Mouse (Mus musculus) bone marrow, adult 2 months (tissue): Measurements from ENCODE around the gene Pilrb2. TPM values are rescaled to one million over a fixed set of nuclear protein-coding genes. Genes with fewer than 3 reads are reported as not detected.
A peak's percentile ranks its signal among the peaks of the same experiment; 100 is the strongest.
"Not testable (repeated sequence)": the region's sequence is repeated elsewhere in the genome, so short reads cannot be mapped to it uniquely, and the experiment has no call there.

ENCODE experiments used
- H3K27ac ChIP-seq: fragments of 200-500 bp; 2 replicates; pipeline ENCODE4 v1.5.1; 2012; ENCODE audit warnings: low read depth, mild to moderate bottlenecking, control low read depth, inconsistent platforms, low read length; ENCODE audit not compliant: control insufficient read depth, poor library complexity, insufficient read depth
- H3K4me1 ChIP-seq: fragments of 200-500 bp; 2 replicates; pipeline ENCODE4 v1.6.1; 2011; ENCODE audit warnings: low read length; ENCODE audit not compliant: control insufficient read depth, insufficient read depth
- H3K4me3 ChIP-seq: fragments of 200-500 bp; replicated peaks from 2 replicates; pipeline ENCODE3; 2011; ENCODE audit warnings: mild to moderate bottlenecking, low read depth, low read length, control low read depth; ENCODE audit not compliant: control insufficient read depth
- CTCF ChIP-seq: fragments of 200-500 bp; IDR thresholded peaks from 2 replicates; pipeline ENCODE4 v1.5.1; 2011; ENCODE audit warnings: low read length, control low read depth; ENCODE audit not compliant: control insufficient read depth, insufficient read depth
- POLR2A ChIP-seq: fragments of 200-500 bp; IDR thresholded peaks from 2 replicates; pipeline ENCODE4 v1.6.1; 2011; ENCODE audit warnings: low read depth, mild to moderate bottlenecking, control low read depth, low read length, borderline replicate concordance; ENCODE audit not compliant: control insufficient read depth
- WGBS: fragments of 180-500 bp; shearing (Covaris S2); methylation state at CpG from one replicate; pipeline ENCODE4 v1.1.7; 2018; 5-methylcytosine and 5-hydroxymethylcytosine counted together
- polyA plus RNA-seq: library from polyadenylated mRNA; stranded (reverse); fragments of >200 nt; gene quantifications from 2 replicates; pipeline ENCODE4 v1.2.4, GENCODE M21; 2011; ENCODE audit warnings: low replicate concordance; ENCODE audit not compliant: missing spikeins, insufficient read depth, insufficient read length

Gene Pilrb2
- 30.9 and 80.6 TPM in 2 replicates for polyA plus RNA-seq

DNA sequence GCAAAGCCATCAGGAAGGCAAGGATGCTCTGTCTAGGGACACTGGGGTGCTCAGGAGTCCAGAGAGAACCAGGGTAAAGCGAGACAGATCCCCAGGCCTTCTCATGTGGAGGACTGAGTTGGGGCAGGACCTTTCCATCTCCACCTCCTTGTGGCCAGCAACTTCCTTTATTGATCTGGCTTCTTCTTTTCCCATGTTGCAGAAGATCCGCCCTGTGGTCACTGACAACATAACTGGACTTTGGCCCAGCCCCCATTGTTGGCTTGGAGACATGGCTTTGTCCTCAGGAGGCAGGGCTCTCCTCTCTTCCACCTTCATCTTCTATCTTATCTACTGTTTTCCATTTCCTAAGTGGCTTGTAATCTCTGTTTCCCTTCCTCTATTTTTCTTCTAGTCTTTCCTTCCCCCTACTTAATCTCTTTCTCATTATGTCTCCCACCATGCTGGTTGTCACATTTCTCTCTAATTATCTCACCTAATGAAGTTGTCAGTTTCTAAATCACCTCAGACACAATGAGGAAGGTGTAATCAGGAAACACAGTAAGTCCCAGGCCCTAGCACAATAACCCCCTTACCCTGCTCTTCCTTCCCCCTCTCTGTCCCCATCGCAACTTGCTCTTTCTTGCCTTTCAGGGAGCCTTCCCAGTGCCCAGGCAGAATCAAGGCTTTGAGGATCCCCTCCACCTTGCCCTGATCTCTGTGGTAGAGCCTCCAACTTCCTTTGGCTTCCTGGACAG lies at the start of gene Pilrb2:
Gene Pilrb2 (minus strand): TSS at position 172 of the 737 bp plus-strand sequence.
- Histone ChIP-seq H3K4me3 (peak within 1 kb of the TSS; percentile 59), H3K27ac (peak within 1 kb of the TSS; percentile 72)
- not testable (repeated sequence) for H3K4me1 ChIP-seq
- 24% methylated on average over 3 of the region's 3 CpGs for WGBS

DNA sequence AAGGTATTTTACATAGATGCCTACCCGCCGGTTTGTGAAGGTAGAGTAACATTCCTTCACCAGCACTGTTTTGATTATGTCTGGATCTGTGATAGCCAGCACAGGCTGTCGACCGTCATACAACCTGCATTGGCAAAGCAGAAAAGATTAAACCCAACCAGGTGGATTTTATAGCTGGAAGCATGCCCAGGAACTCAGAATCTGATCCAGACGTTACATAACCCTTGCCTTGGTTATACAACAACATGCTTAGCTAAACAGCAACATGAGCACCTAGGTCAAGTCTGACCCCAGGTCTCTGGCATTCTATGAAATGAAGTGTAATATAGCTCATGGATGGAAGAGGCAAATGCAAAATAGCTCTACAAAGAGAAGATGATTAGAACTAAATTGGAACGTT lies 43.9 kb upstream of the Pilrb2 start:
- Histone ChIP-seq H3K27ac (no peak overlapping the region), H3K4me3 (no peak overlapping the region), H3K4me1 (no peaks in the 10 kb centered on the region)
- no peak for TF ChIP-seq POLR2A
- TF ChIP-seq CTCF = no peak
- 72% methylated on average over 6 of the region's 6 CpGs for WGBS

DNA sequence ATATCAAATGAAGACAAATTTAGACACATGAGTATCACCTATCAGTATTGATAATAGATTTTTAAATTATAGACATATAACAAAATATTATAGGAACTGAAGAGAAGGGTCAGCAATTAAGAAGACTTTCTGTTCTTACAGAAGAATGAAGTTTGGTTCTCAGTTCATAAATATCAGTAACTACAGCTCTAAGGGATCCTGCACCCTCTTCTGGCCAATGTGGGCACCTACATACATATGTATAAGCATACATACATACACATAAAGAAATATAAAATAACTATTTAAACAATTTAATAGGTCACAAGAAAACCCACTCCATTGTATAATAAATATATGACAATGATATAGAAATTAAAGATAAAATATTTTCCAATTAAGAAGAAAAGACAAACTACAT lies 42.9 kb upstream of the Pilrb2 start:
- no peak overlapping the region for H3K4me3 ChIP-seq
- no peak overlapping the region for H3K27ac ChIP-seq
- TF ChIP-seq POLR2A (no peak), CTCF (no peak)
- no peaks in the 10 kb centered on the region for H3K4me1 ChIP-seq

- no peak for TF ChIP-seq CTCF
- TF ChIP-seq POLR2A = no peak
- WGBS = 80% methylated on average over 3 of the region's 3 CpGs
- Histone ChIP-seq H3K27ac (no peak overlapping the region), H3K4me3 (no peak overlapping the region), H3K4me1 (no peaks in the 10 kb centered on the region)
These were observed 38.1 kb upstream of the Pilrb2 start for GRCm38 (mm10) chr5:137909564-137910262.

DNA sequence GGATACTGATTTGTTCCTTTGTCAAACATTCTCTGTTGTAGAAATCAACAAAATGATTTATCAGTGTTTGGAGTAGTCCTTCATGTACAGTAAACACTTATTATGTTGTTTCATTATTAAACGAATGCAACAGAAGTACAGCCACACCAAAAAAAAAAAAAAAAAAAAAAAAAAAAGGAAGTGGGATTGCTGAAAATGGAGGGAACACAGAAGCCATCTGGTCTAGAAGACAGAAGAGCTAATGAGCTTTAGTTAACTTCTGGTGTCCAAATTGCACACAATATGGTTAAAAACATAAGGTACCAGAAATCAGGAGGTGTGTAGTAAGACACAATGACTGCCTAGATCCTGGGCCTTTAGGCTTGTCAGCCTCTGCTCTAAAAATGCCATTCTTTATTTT lies 26.2 kb upstream of the Pilrb2 start:
- TF ChIP-seq CTCF (no peak), POLR2A (no peak)
- H3K27ac ChIP-seq = no peak overlapping the region
- no peaks in the 10 kb centered on the region for H3K4me1 ChIP-seq
- no peak overlapping the region for H3K4me3 ChIP-seq
- WGBS = 18% methylated on average over 1 of the region's 1 CpGs

DNA sequence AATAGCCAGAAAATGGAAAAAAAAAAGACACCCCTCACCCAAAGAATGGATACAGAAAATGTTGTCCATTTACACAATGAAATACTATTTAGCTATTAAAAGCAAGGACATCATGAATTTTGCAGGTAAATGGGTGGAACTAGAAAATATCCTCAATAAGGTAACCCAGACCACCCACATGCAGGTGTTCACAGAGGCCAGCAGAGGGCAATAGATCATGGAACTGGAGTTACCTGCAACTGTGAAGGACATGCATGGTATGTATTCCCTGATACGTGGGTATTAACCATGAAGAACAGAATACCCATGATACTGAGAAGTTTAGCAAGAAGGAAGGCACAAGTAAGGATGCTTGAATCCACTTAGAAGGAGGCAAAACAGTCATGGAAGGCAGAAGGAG lies 21.3 kb upstream of the Pilrb2 start:
- Histone ChIP-seq H3K27ac (no peak overlapping the region), H3K4me1 (no peaks in the 10 kb centered on the region), H3K4me3 (no peak overlapping the region)
- TF ChIP-seq CTCF (peak; percentile 41), POLR2A (no peak)
- WGBS = 51% methylated on average over 1 of the region's 1 CpGs

DNA sequence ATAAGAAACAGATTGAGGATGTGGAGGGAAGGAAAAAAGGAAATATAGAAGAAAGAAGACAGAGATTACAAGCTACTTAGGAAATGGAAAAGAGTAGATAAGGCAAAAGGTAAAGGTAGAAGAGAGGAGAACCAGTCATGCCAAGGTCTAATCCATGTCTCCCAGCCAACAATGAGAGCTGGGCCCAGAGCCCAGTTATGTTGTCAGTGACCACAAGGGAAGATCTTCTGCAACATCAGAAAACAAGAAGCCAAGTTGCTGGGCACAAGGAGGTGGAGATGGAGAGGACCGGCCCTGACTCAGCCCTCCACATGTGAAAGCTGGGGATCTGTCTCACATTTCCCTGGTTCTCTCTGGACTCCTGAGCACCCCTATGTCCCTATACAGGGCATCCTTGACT lies 16.1 kb upstream of the Pilrb2 start:
- no peak overlapping the region for H3K4me3 ChIP-seq
- H3K27ac ChIP-seq = no peak overlapping the region
- peaks cover 4% of the 10 kb centered on the region; the same call in 1 of the 2 replicates for H3K4me1 ChIP-seq
- 67% methylated on average over 1 of the region's 1 CpGs for WGBS
- no peak for TF ChIP-seq POLR2A
- no peak for TF ChIP-seq CTCF

GRCm38 (mm10) chr5:137885894-137886293 lies 14.3 kb upstream of the Pilrb2 start:
- H3K27ac ChIP-seq = no peak overlapping the region
- TF ChIP-seq CTCF = peak; percentile 60; the same call in 1 of the 2 replicates
- TF ChIP-seq POLR2A = no peak
- WGBS = under 1% methylated on average over 2 of the region's 2 CpGs

More at GRCm38 (mm10) chr5:137885894-137886293, 14.3 kb upstream of the Pilrb2 start:
- Histone ChIP-seq H3K4me1 (peaks cover 6% of the 10 kb centered on the region), H3K4me3 (no peak overlapping the region)
